Mouse (Mus musculus): ENCODE measurements at regions not wholly inside any gene's neighbourhood (a gene's known extent, or its start where the extent isn't known, plus 50 kb on each side); places are given as distances from the start of the nearest gene placed in this dataset.
A peak's percentile ranks its signal among the peaks of the same experiment; 100 is the strongest.

DNA sequence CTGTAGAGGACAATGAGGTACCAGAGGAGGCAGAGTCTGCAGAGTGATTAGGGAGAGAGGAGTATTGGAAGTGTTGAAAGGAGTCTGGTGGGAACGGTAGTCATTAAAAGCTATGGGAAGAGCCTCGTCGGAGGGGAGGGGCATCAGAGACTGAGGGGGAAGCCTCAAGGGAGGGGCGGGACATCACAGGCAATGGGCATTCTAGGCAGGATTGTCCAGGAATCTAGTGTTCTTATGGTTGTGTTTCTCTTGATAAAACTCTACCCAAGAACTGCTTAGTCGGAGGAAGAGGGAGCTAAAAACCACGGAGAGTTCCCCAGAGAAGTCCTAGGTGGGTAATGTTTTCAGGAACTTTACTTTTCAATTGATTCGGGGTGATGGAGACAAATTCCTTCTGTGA is 90.2 kb downstream of the Sec23ip start:
- ChIA-PET CTCF (no interaction called here), POLR2A (no interaction called here)
- DNase-seq (ENCODE audit: low read depth, low spot score) (no peak), ATAC-seq (no peak)
- in situ Hi-C loops (cut with MboI; ENCODE audit: low pct_unique_long_range_greater_than_20kb), result no loop called here
- H3K27me3 ChIP-seq, result peaks cover 7% of the 10 kb centered on the region
- TF ChIP-seq CTCF (IDR thresholded peaks at IDR 0.05), result no peak

DNA sequence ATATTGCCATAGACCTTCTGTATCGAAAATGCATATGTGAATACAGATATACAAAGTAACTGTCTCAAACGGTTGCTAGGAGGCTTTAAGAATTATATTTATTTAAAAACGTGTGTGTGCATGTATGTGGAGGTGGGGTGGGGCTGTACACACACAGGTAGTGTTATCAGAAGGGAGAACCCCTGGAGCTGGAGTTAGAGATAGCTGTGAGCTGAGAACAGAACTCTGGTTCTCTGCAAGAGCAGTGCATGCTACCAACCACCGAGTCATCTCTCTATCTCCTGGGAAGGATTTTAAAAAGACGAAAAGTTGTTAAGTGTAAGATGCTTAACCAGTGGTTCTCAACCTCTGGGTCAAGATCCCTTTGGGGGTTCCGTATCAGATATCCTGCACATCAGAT is 91.7 kb downstream of the Sec23ip start:
- ChIA-PET POLR2A (no interaction called here), CTCF (no interaction called here)
- DNase-seq (ENCODE audit: low read depth, low spot score) (no peak), ATAC-seq (no peak)
- no peak for TF ChIP-seq CTCF (IDR thresholded peaks at IDR 0.05)
- in situ Hi-C loops (cut with MboI; ENCODE audit: low pct_unique_long_range_greater_than_20kb), result no loop called here
- H3K27me3 ChIP-seq, result peaks cover 7% of the 10 kb centered on the region

DNA sequence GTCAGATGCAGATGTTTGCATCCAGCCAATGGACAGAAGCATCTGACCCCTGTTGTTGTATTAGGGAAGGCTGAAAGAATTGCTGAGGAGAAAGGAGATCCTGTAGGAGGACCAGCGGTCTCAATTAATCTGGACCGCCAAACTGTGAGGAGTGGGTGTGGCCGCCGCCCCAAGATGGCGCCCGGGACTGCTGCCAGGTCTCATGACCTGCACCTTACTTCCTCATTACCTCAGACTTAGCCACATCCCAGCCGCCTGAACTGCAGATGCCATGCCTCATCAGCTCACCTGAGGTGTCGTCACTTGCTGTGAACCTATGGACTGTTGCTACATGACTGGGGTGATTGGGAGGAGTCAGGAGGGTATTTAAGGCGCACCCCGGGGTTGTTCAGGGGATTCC is 97.8 kb downstream of the Sec23ip start:
- in situ Hi-C loops (cut with MboI; ENCODE audit: low pct_unique_long_range_greater_than_20kb), result no loop called here
- DNase-seq (ENCODE audit: low read depth, low spot score), result no peak
- CTCF ChIA-PET, result no interaction called here
- no peak for TF ChIP-seq CTCF (IDR thresholded peaks at IDR 0.05)
- no peak for ATAC-seq
- POLR2A ChIA-PET, result no interaction called here
- H3K27me3 ChIP-seq, result no peaks in the 10 kb centered on the region

DNA sequence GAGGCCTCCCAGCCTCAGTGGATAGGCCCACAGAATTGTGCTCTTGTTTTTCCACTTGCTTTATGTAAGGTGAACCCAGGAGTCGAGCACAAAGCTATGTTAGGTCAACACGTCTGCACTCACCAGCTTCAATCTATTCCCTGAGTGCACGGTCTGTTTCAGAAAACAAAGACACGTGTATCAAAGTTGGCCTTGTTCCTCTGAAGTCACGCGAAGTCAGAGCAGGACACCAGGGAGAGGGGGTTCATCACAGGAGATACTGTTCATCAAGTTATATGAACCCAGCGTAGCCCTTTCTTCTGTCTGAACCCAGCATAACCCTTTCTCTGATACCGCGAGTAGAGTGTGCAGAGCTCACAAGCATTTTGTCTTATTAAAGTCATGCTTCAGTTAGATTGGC is 98.8 kb downstream of the Sec23ip start:
- ATAC-seq (no peak), DNase-seq (ENCODE audit: low read depth, low spot score) (no peak)
- CTCF ChIA-PET, result interaction anchor here (1.0 kb wide), 2 partner anchors 10 to 21 kb away, joined by 3 read pairs; no protein-coding TSS in a partner anchor
- no peaks in the 10 kb centered on the region for H3K27me3 ChIP-seq
- POLR2A ChIA-PET, result no interaction called here
- in situ Hi-C loops (cut with MboI; ENCODE audit: low pct_unique_long_range_greater_than_20kb), result no loop called here
- no peak for TF ChIP-seq CTCF (IDR thresholded peaks at IDR 0.05)

DNA sequence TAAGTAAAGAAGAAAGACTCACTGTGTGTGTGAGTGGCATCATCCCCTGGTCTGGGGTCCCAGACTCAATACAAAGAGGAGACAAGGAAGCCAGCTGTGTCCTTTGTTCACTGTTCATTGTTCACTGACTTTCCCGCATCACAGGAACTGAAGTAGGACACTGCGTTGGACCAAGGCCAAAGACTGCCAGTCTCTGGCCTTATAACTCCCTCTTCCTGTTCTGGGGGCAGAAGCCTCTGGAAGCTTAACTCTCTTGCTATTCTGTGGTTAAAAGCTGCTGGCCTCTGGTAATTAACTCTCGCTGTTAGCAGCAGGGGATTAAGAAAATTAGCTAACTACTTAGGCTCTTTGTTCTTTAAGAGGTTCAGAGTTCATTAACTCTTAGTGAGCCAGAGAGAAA is 104.5 kb downstream of the Sec23ip start:
- no peak for DNase-seq (ENCODE audit: low read depth, low spot score)
- in situ Hi-C loops (cut with MboI; ENCODE audit: low pct_unique_long_range_greater_than_20kb), result no loop called here
- ChIA-PET POLR2A (no interaction called here), CTCF (no interaction called here)
- no peak for ATAC-seq
- peaks cover 4% of the 10 kb centered on the region for H3K27me3 ChIP-seq
- TF ChIP-seq CTCF (IDR thresholded peaks at IDR 0.05), result no peak

DNA sequence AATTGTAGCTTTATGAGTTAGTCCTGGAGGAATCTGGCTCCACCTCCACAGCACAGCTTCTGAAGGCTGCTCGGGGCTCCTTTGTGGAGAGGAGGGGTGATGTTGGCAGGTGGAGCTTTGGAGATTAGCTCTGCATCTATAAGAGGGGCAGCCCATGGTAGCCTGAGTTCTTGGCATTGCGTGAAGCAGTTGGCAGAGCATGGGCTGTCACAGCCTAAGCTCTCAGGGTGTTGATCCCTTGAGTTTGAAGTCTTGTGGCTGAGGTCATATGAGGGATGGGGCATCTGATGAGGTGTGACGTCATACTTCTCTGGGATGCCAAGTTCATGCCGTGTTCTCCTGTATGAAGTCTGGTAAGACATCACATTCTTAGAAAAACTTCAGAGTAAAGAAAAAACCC is 109.5 kb downstream of the Sec23ip start:
- ChIA-PET POLR2A (no interaction called here), CTCF (no interaction called here)
- ATAC-seq (no peak), DNase-seq (ENCODE audit: low read depth, low spot score) (no peak)
- in situ Hi-C loops (cut with MboI; ENCODE audit: low pct_unique_long_range_greater_than_20kb), result loop anchor here (10.0 kb wide), 1 partner anchor 661 kb away; no protein-coding TSS in a partner anchor
- TF ChIP-seq CTCF (IDR thresholded peaks at IDR 0.05), result no peak
- peaks cover 6% of the 10 kb centered on the region for H3K27me3 ChIP-seq

DNA sequence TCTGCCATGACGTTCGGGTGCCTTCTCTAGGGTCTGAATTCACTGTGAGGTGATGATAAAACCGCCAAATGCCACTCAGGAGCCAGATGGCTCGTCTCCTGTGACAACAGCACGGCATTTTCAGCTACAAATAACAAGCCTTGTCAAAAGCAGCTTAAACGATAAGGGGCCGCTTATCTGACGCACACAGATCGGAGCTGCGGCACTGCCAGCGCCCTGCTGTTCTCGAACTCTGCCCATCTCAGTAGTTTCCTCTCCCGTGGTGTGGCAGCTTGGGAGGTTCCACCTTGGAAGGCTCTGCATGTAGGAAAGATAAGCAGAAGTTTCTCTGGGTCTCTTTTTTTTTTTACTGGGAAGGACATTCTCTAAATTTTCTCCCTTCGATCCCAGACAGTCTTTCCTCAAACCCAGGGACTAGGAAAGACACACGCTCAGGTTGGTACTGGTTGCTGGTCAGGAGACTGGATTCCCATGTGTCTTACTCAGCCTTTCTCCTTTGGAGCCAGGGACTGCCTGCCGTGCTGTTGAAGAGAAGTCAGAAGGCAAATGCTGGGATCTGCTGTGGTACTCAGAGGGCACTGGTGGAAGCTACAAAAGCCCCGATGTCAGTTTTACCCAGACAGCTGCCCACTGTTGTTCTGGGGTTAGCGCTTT is 110.1 kb downstream of the Sec23ip start:
- DNase-seq (ENCODE audit: low read depth, low spot score), result no peak
- ChIA-PET POLR2A (no interaction called here), CTCF (no interaction called here)
- in situ Hi-C loops (cut with MboI; ENCODE audit: low pct_unique_long_range_greater_than_20kb), result loop anchor here (10.0 kb wide), 1 partner anchor 660 kb away; no protein-coding TSS in a partner anchor
- H3K27me3 ChIP-seq, result peaks cover 6% of the 10 kb centered on the region
- ATAC-seq, result no peak
- TF ChIP-seq CTCF (IDR thresholded peaks at IDR 0.05), result no peak

DNA sequence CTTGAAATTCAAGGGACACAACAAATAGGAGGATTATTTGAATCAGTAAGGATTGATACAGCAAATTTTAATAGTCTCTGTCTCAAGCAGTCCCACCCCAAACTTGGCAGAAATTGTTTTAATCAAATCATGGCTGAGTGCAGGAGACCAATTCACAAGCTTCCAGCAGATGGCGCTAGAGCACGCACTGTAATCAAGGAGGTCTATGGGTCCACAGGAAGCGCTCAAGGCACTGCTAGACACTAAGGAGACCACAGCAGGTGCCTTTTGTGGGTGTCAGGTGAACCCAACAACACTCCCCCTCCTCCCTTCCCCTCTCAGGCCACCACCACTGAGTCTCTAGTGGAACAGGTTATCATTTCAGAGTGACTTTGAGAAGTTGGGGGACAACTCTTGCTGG is 115.4 kb downstream of the Sec23ip start:
- no peak for ATAC-seq

DNA sequence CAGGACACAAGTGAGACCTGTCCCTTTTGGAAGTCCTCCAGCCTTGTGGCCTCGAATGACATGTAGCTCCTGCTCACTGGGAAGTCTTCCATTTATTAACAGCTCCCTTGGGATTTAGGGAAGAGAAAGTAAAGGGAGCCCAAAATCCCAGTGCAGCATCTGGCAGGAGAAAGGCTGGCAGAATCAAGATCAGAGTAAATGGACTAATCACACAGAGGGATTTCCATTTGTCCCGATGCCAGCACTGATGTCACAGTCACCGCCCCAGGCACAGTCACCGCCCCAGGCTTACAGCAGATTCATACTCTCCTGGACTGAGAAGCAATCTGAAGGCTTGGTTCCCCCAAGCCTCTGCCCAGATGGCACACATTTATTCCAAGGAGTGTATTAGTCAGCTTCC is 116.0 kb downstream of the Sec23ip start:
- ChIA-PET POLR2A (no interaction called here), CTCF (interaction anchor here (1.6 kb wide), 1 partner anchor 15 kb away, joined by 3 read pairs; no protein-coding TSS in a partner anchor)
- in situ Hi-C loops (cut with MboI; ENCODE audit: low pct_unique_long_range_greater_than_20kb), result no loop called here
- no peak for TF ChIP-seq CTCF (IDR thresholded peaks at IDR 0.05)
- no peak for ATAC-seq
- H3K27me3 ChIP-seq, result peaks cover 5% of the 10 kb centered on the region
- DNase-seq (ENCODE audit: low read depth, low spot score), result no peak

More for the DNA sequence above, 115.4 kb downstream of the Sec23ip start:
- POLR2A ChIA-PET, result no interaction called here
- peaks cover 7% of the 10 kb centered on the region for H3K27me3 ChIP-seq
- TF ChIP-seq CTCF (IDR thresholded peaks at IDR 0.05), result peak; percentile 88
- CTCF ChIA-PET, result interaction anchor here (1.6 kb wide), 1 partner anchor 15 kb away, joined by 3 read pairs; no protein-coding TSS in a partner anchor
- DNase-seq (ENCODE audit: low read depth, low spot score), result no peak
- in situ Hi-C loops (cut with MboI; ENCODE audit: low pct_unique_long_range_greater_than_20kb), result no loop called here

DNA sequence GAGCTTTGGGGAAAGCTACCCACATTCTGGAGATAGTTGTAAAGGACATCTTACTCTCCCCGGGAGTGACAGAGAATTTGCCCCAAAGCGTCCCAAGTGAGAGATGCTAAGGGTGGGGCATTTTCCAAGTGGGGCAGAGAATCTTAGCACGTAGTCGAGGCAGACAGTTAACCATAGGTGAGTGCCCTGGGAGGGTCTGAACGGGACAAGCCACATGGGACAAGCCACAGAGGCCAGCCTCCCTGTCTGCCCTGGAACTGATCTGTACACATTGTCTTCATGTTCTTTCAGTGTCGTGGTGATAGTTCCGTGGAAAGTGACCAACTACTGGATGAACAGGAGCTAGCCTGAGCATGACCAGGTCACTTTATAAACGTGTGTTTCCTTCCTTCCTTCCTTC is 116.6 kb downstream of the Sec23ip start:
- ATAC-seq (no peak), DNase-seq (ENCODE audit: low read depth, low spot score) (no peak)
- ChIA-PET POLR2A (no interaction called here), CTCF (interaction anchor here (1.6 kb wide), 1 partner anchor 16 kb away, joined by 3 read pairs; no protein-coding TSS in a partner anchor)
- TF ChIP-seq CTCF (IDR thresholded peaks at IDR 0.05), result no peak
- in situ Hi-C loops (cut with MboI; ENCODE audit: low pct_unique_long_range_greater_than_20kb), result no loop called here
- peaks cover 5% of the 10 kb centered on the region for H3K27me3 ChIP-seq

DNA sequence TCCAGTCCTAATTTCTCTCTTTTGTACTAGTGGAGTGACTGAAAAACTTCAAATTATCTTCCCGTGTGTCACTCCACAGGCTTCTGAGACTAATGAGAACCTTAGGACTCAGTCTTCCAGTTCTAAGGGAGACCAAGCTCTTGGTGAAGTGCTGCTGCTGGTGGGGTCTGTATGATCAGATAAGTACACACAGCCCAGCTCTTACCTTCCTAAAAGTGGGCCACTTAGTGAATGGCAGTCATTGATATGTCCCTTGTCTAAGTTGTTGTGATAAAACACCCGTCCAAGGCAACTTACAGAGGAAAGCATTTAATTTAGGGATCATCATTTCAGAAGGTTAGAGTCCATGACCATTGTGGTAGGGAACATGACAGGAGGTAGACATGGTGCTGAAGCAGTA is 124.1 kb downstream of the Sec23ip start:
- in situ Hi-C loops (cut with MboI; ENCODE audit: low pct_unique_long_range_greater_than_20kb), result no loop called here
- H3K27me3 ChIP-seq, result no peaks in the 10 kb centered on the region
- ChIA-PET CTCF (no interaction called here), POLR2A (no interaction called here)
- no peak for DNase-seq (ENCODE audit: low read depth, low spot score)
- no peak for ATAC-seq
- TF ChIP-seq CTCF (IDR thresholded peaks at IDR 0.05), result no peak

DNA sequence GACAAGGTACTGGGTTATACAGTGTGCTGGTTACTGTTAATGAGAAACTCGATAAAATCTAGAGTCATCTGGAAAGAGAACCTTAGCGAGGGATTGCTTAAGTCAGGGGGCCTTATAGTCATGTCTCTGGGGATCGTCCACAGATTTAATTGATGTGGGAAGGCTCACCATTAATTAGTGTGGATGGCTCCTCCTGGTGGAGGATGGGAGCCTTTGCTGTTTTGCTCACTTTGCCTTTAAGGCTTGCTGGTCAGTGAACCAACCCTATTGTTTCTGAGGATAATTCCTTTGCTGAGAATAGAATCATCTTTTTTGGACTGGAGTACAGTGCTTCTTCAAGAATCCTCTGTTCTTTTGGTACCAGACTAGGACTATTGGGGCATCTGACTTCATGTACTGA is 139.3 kb downstream of the Sec23ip start:
- no peak for DNase-seq (ENCODE audit: low read depth, low spot score)
- H3K27me3 ChIP-seq, result peaks cover 7% of the 10 kb centered on the region
- ChIA-PET POLR2A (no interaction called here), CTCF (interaction anchor here (1.2 kb wide), 1 partner anchor 19 kb away, joined by 3 read pairs; no protein-coding TSS in a partner anchor)
- in situ Hi-C loops (cut with MboI; ENCODE audit: low pct_unique_long_range_greater_than_20kb), result no loop called here
- ATAC-seq, result no peak
- TF ChIP-seq CTCF (IDR thresholded peaks at IDR 0.05), result no peak
